Mouse (Mus musculus): ENCODE data around the gene Myh8.

Gene Myh8
- long read RNA-seq, experiment 1, result 0 reads
- long read RNA-seq, experiment 2, result 0 reads

DNA sequence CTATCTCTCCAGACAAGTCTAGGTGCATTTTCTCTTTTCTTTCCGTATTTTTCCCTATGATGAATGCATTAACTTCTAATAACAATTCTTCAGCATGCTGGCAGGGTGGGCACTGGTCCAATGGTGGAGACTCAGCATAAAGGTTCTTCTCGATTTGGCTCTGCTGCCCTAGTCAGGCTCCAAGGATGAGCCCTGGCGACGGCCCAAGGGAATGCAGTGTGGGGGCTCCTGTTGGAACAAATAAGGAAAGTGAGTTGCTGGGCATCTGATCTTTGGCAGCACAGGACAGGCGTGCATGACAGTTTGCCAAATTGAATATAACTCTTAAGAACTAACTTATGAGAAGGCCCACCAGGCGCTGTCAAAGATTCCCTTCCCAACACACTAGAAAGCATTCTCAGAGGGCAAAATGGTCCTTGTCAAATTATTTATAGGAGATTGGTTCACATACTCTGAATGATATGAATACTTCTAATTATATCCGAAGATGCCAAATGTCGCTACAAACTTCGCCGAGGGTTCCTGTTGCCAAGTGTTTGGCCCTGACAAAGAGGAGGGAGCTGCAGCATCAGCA, at the start of gene Myh8:
TSS of gene Myh8 (plus strand) at position 524 of the 574 bp plus-strand sequence.
- intact Hi-C loops (cut with DNase I), result no loop called here

DNA sequence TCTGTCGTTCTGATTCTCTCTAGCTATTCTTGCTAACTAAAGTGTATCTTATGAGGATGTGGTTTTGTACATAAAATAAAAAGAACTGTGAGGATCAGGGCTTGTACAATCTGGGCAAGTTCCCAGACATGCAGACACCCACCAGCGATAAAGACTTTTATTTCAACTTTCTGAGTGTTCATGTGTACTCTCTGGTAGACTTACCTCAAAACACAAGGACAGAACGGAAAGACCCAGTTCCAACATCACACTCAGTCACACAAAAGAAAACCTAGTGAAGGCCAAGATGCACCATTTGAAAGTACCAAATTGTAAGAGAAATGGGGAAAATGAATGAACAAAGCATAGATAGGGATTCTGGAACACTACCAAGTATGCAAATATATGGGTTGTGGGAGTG, 48.2 kb upstream of the Myh8 start:
- intact Hi-C loops (cut with DNase I), result no loop called here

DNA sequence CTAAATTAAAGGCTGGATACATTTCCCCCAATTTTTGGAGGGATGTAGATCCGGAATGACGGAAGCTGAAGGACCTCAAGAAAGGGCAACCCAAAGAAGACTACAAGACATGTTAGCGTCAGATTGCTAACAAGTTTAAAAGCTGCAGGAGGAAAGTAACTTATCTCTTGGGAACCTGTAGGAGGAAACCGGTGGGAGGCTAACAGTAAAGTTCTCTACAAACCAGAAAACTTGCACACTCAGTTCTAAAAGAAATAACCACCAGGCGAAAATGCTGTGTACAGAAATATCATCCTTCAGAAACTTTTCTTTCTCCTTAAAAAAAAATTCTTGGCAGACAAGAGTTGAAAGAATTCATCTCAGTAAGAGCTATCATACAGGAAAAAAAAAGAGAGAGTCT, 47.8 kb upstream of the Myh8 start:
- intact Hi-C loops (cut with DNase I), result no loop called here

DNA sequence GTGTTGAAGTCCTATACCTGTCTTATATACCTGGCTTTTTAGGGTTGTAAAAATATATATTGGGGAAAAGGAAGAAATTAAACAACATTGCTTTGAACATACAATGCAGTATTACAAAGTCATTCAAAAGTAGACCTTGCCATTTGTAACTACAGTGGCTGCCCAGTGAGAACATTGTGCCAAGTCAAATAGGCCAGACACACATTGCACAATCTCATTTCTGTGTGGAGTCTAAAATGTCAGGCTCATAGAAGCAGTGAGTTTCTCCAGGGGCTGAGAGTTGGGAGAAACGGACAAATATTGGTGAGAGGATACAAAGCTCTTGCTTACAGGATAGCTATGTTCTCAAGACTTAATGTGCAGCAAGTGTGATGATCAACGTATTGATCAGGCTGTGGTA, 47.0 kb upstream of the Myh8 start:
- intact Hi-C loops (cut with DNase I), result no loop called here

DNA sequence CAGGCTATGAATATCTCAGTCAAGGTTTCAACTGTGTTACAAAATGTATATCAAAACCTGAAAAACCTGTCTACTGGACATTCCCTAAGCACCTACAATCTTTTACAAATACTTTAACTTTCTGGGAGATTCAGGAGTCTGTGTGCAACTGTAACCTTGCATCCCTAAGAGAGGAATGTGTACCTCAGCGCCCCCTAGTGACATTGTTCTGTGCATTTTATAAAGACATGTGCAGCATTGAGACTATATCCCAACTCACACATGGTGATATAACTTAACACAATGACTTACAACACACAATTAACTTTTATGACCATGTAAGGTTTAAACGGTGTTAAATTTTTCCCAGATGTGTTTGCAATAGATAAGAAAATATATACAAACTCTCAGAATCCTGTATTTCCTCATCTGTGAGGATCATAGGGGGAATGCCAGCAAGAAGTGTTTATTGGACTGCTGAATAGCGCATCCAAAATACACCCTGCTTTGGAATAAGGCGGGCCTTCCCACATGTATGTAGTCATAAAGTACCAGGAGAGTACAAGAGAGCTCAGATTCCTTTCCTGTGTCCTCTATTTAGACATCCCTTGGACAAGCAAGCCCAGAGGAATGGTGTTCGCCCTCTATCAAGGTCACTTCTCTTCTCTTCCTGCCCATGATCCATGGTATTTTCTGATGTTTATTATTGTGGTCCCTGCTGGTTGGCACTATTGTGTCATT, 41.1 kb upstream of the Myh8 start:
- intact Hi-C loops (cut with DNase I), result loop anchor here (2.0 kb wide), 1 partner anchor 115 kb away; no protein-coding TSS in a partner anchor

DNA sequence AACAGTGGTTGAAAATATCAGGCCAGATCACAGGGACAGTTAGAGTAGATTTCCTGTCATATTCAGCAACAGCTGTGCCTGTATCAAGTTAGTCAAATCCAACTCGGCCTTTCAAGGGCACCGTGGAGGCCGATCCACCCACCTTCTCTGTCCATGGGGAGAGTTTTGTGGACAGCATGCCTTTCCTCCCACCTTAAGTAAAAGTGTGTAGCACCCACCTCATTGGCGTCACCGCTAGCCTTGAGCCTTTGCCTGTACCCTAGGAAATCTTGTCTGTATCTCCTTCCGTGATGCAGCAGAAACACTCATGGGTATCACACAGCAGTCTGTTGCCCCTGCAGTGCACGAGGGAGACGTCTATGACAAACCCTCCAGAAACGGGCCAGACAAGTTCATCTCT, 40.1 kb upstream of the Myh8 start:
- intact Hi-C loops (cut with DNase I), result no loop called here

DNA sequence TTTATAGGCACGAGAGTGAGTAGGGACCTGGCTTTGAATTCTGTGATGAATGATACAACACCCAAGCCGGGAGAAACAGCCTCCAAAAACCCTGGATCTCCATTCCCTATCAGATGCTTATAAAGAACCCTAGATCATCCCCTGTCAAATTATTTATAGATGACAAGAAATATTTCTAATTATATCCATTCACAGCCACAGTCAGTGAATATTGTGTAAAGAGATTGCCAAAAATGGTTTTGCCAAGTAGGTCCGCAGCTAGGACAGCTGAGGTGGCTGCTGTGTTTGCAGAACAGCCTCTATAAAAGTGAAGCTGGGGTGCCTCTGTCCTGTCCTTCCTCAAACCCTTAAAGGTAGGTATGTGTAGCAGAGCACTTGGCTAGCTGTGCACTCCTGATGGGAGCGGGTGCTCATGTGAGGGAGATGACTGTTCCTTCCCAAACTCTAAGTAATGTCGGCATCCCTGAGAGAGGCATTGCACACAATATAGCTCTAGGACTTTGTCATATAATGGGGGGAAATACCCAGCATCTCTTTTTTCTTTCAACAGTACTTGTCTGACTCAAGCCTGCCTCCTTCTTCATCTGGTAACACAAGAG, 39.3 kb upstream of the Myh8 start, which contains the start of gene Myh4:
TSS of gene Myh4 (plus strand) at position 549 of the 599 bp plus-strand sequence.
- intact Hi-C loops (cut with DNase I), result no loop called here

DNA sequence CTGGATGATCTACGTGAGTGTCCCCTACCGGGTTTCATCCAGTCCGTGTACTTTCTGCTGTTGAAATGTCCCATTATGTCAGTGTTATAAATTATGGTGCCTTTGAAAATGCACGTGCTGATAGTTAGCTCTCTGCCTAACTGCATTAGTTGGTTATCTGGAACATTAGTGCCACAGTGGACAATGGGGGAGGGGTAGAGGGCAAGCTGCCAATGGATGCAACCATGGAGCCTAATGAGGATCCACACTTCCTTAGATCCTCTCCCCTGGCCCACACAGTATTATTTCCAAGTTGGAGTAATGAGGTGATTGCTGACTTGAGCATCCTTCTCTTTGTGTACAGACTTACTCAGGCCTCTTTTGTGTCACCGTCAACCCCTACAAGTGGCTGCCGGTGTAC, 35.9 kb upstream of the Myh8 start:
- intact Hi-C loops (cut with DNase I), result no loop called here

DNA sequence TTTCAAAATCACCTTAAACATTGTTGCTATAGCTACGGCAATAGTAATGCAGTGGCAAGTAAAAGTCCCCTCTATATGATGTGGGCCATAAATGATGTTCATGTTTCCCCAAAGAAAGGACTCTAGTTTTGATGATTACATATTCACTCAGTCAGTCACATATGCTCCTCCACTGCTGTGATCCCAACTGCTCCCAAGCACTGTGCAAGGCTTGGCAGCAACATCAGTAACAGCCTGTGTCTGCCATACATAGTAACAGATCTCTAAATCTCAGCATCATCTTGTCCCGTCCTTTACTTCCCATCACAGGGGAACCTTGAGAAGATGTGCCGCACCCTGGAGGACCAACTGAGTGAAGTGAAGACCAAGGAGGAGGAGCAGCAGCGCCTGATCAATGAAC, 23.2 kb upstream of the Myh8 start:
- intact Hi-C loops (cut with DNase I), result no loop called here

DNA sequence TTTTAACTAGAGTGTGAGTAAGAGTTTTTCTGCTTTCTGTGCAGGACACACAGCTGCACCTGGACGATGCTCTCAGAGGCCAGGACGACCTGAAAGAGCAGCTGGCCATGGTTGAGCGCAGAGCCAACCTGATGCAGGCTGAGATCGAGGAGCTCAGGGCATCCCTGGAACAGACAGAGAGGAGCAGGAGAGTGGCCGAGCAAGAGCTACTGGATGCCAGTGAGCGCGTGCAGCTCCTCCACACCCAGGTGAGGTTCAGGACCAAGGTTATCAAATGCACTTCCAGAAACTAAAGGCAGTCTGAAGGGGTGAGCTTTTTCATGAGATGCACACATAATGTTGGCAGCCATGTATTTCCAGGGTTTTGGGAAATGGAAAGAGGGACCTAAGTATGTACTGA, 19.9 kb upstream of the Myh8 start:
- intact Hi-C loops (cut with DNase I), result no loop called here

DNA sequence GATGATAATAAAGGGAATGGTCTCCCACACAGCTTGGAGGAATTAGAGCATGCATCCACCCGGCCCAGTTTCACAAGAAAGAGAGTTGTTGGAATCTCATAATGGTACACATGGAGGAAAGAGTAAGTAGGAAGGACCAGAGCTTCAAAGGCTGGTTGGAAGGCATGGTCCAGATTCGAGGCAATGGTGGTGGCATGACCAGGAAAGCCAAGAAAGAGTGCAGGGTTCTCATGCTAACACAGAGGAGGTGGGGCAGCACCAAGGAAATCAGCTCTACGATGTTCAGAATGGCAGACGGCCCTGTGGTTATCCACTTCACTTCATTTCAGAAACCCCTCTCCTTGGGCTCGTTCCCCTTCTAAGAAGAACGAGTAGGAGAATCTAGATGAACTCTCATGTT, 16.0 kb upstream of the Myh8 start:
- intact Hi-C loops (cut with DNase I), result no loop called here

DNA sequence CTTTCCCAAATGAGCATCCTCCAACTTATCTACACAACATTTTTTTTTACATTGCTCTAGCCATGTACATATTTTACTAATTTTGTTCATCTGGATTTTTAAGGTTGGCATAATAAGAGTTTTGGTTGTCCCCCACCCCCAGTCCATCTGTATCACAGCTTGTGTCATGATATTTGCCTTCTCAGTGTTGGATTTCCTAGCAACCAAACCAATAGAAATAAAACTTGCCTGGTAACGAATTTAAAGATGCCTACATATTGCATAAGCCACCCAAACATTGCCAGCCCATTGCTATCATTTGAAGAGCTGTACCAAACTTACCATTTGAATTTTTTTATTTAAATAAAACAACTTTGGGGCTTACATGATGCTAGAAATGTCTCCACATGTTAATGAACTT, 16.5 kb downstream of the Myh8 start:
- intact Hi-C loops (cut with DNase I), result no loop called here

DNA sequence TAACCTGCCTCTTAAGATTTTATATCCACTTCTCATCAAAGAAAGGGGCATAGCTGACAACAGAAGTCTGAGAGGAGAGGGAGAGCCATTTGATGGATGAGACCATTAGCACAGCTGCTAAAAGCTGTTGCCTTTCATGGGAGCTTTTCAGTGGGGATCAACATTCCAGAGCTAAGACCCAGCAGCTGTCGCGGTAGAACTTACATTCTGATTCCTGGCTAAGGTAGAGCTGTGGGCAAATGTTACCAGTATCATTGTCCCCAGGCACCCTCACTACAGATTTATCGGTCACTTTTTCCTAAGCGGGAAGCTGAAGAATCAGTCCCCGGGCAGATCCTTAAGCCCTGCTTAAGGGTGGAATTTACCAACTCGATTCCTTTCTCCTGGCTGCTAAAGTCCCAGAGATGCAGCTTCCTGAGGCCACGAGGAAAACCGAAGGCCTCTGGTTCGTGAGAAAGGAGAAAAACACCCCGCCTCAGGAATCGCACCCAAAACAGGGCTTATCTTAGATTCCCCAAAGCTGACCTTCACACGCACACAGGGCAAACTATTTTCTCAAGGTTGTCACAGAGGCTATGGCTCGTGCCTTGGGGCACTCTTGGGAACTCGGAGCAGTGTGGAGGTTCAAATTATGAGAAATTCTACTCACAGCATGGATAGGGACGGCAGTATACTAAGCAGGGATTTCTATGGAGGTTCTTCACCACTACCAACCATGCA, 37.0 kb downstream of the Myh8 start:
- intact Hi-C loops (cut with DNase I), result no loop called here

DNA sequence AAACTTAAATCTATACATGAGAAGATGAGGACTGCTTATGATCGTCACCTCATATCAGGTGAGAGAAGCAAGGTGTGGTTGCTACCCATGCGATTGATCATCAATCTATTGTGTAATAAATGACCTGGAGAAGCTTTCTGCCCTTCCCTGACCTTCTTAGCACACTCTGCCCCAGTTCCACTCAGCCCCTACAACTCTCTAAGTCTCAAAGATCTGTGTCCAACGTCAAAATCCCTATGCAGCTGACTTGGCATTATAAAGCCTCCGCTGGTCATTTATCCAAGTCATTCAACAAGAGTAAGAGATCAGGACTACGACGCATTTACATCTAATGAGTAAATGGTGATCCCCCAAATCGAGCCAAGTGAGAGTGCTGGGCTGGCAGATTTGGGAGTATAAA, 44.4 kb downstream of the Myh8 start, which contains the start of gene Myh13:
TSS of gene Myh13 (plus strand) at position 301 of the 400 bp plus-strand sequence.
- intact Hi-C loops (cut with DNase I), result no loop called here

DNA sequence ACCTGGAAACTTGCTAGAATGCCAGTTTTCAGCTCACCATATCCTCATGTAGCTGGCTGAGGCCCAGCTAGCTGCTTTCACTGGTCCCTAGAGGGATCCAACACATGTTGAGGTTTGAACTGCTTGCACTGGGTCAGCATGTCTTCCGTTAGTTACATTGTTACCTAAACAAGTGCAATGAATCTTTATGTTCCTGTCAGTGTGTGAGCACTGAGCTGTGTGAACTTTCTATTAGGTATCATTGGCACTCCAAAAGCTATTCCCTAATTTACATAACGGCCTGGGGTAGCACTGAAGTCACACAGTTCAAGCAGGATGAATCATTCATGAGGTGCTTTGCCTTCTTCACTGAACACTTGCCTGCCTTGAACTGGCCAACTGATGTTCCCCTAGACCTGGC, 49.6 kb downstream of the Myh8 start:
- intact Hi-C loops (cut with DNase I), result no loop called here

DNA sequence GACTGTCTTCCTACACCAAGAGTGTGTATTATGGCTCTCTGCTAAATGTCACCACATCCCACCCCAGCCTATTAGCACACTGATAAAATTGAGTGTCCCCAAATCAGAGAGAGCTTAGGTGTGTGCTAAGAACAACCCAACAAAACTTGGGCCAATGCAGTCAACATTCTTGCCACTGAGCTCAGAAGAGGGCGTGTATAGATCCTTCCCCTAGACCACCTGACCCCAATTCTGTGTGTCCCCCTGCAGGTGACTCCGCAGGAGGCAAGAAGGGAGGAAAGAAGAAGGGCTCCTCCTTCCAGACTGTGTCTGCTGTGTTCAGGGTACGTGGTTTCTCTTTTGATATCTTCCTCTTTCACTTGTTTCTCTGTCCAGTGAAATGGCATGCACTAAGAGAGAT, 67.6 kb downstream of the Myh8 start:
- intact Hi-C loops (cut with DNase I), result no loop called here

DNA sequence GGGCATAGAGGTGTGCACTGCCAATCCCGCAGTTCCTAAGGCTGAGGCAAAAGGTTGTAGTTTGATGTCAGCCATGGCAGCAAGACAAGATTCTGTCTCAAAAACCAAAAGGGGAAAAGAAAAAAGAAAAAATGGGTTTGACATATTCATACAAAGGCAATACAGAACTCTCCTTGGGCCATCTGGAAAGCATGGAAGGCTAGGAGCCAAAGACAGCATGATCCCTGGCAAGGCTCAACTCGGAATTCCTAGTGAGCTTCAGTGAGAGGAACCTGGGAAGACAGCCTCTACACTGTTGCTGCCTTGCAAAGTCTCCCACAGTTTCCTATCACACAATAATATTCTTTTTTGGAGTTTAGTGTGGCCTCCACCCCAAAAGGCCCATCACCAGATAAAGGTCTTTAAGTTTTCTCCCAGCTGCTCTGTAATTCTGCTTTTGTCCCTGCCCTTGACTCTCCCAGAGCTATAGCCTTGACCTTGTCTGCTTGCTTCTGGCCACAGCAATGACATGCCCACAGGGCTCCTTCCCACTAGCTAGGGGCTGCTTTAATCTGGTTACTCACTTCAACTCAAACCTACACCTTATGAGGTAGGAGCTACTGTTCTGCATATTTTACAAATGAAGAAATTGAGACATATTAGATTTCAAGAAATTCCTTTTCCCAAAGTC, 68.4 kb downstream of the Myh8 start:
- intact Hi-C loops (cut with DNase I), result no loop called here

DNA sequence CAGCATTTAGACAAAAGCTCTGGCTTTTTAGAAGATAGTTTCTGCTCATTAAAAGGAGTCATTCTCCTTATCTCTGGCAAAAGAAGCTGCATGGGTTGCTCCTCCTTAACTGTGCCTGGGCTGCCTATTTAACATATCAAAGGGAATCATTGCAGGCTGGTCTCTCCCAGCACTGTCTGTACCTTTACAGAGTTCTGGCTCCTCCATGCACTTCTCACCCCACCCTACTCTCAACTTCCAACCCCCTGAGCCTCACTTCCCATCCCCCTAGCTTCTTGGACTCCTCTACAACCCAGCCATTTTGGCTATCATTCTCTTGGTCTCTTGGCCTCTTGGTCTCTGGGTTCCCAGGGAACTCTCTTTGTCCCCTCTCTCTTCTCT, 68.9 kb downstream of the Myh8 start:
- intact Hi-C loops (cut with DNase I), result no loop called here

DNA sequence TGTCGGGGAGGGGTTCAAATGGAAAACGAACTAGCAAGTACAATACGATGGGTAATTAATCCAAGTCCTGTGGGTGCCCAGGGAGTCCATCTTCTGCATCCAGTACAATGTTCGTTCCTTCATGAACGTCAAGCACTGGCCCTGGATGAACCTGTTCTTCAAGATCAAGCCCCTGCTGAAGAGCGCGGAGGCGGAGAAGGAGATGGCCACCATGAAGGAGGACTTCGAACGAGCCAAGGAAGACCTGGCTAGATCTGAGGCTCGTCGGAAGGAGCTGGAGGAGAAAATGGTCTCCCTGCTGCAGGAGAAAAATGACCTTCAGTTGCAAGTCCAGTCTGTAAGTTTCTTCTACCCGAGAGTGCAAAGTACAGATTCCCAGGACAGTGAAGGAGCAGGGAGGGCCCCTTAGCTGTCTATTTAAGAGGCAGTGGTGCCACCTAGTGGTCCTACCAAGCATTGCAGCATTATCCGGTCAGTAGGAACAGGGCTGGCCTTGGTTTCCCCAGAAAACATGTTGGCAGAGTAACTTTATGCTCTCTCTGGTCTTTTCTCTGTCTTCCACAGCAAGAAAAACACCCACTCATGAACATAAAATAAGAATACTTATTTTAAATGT, 73.3 kb downstream of the Myh8 start:
- intact Hi-C loops (cut with DNase I), result loop anchor here (2.0 to 10.0 kb wide), 3 partner anchors 115 to 325 kb away; partner anchors contain the start of gene Tmem220

DNA sequence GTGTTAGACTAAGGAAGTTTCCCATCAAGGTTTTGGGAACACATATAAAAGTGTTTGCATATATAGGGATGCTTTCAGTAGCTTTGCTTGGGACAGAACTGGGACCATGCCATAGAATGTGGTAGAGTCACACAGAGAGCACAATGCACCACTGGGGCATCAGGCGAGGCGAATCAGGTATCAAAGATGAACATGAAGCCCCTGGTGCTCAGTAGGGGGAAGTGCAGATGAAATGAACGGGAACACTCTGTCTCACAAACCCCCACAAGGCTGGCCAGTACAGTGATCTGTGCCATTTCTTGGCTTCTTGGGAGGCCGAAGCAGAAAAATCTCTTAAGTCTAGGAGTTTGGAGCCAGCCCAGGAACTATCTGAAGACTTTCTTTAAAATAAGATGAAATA, 76.1 kb downstream of the Myh8 start:
- intact Hi-C loops (cut with DNase I), result loop anchor here (10.0 kb wide), 1 partner anchor 328 kb away; the partner anchor contains the start of gene Tmem220

DNA sequence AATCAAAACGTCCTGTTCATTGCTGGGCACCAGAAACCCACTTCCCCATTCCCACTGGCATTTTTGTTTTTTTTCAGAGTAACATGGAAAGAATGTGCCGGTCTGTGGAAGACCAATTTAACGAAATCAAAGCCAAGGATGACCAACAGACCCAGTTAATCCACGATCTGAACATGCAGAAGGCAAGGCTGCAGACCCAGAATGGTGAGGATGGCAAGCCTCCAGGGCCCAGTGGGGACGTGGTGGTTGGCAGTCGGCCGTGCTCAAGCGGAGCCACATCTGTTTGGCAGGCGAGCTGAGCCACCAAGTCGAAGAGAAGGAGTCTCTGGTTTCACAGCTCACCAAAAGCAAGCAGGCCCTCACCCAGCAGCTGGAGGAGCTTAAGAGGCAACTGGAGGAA, 81.1 kb downstream of the Myh8 start:
- intact Hi-C loops (cut with DNase I), result loop anchor here (10.0 kb wide), 1 partner anchor 333 kb away; the partner anchor contains the start of gene Tmem220
